Mouse (Mus musculus) left cerebral cortex, postnatal 4 days (tissue): ENCODE results near the gene Pdhb. TPM values are rescaled to one million over a fixed set of nuclear protein-coding genes. Genes with fewer than 3 reads are reported as not detected.
"Not testable (repeated sequence)": the region's sequence is repeated elsewhere in the genome, so short reads cannot be mapped to it uniquely, and the experiment has no call there.

Experiments
- DNase-seq: peaks from one replicate; pipeline ENCODE4 v3.0.0-alpha.2; 2022
- intact Hi-C: fragments of 180-260 bp; cut with DNase I; formaldehyde crosslinking; loops from one replicate; pipeline ENCODE4 v1.15.1; 2025
- total RNA-seq, 2 experiments: library from RNA; stranded (reverse); gene quantifications; 2 replicates each; pipeline ENCODE4 v1.2.3; 2021

Pdhb gene
- total RNA-seq, 2 experiments from 2014 or later: 132 to 136 TPM

- intact Hi-C loops: no loop called here
These were observed 31.7 kb downstream of the Pdhb start for GRCm38 (mm10) chr14:8141131-8141530.

DNA sequence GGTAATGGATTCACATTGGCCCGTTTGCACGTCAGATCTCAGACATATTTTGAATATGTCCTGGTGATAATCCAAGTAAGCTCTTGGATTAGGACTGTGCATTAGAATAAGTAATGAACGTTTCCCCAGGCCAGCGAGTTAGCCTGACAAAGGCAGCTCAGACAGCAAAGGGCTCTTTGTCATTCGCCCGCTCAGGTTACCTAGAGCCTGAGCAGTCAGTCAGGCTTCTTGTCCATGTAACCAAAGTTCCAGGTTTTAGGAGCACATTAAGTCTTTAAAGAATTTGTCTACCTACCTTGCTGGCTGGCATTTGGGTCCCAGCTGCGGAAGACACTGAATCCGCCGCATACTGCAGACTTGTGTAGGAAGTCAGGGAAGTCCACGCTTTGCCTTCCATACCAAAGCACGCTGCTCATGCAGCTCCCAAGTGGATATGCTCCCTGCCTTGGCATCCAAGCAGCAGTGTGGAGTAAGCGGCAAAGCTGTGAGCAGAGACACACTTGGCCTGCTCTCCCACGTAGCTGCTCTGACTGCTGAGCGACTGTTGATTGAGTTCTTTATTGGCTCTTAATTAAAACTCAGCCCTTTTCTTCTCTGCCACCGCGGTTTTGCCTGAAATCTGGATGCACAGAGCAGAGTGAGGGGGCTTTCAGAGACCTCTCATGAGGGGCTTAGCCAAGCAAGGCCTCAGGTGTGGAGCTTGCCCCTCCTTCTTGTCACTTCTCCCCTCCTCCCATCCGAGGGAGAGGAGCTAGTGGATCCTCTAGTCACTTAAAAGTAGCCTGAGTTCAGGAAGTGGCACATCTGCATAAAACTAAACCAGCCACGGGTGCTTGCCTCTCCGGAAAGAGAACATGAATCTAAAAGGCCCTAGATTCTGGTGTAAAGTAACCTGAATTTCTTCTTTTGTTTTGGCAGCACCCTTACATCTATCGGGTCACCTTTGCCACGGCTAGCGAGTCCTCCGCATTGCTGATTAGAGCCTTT is 32.8 kb downstream of the Pdhb start:
- DNase-seq: no peak
- intact Hi-C loops: no loop called here

More at GRCm38 (mm10) chr14:8141131-8141530, 31.7 kb downstream of the Pdhb start:
- DNase-seq: no peak

DNA sequence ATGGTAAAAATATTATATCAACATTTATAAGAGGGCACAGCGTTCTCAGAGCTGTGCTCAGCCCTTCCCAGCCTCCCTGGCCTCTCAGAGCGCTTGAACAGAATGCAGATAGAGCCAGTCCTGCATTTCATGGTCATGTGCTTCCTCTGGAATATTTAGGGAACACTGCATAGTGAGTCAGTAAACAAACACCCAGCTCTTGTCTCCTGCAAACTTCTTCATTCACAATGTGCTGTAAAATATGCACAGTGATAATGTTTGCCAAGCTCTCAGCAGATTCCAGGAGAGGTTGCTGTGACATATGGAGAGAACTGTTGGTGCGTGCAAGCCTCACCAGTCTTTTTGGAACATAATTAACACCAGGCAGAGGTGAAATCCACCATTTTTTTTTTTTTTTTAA is 37.7 kb downstream of the Pdhb start:
- intact Hi-C loops: no loop called here
- DNase-seq: no peak

GRCm38 (mm10) chr14:8134234-8134633 is 38.6 kb downstream of the Pdhb start:
- intact Hi-C loops: no loop called here
- no peak for DNase-seq

DNA sequence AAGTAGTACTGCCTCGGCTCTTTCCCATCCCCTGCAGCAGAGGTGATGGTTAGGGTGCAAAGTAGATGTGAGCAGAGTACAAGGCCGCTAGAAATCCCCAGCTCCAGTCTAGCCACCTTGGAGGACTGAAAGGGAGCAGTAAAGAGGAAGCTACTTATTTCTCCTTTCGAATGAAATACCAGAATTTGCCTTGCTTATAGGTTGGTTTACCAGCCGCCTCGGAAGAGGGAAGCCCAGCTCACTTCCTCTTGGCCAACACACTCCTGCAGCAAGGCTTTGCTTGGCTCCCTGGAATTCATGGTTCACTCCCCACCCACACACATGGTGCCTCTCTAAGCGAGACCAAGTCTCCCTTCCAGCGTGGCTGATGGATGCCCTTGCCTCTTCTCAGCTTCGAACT is 40.0 kb downstream of the Pdhb start:
- no peak for DNase-seq

DNA sequence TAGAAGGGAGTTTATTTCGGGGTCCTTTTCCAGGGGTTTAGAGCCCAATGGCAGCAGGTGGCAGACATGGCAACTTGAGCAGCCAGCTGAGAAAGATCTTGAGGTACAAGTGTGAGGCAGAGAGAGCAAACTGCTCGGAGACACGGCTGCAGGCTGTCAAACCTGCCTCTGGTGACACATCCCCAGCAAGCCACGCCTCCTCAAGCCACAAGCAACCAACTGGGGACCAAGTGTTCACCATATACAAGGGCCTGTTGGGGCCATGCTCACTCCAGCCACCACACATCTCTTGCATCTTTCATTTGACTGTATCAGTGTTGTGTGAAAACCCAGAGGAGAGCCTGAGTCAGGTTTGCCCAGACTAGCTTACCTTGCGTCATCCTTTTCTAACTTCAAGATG is 44.9 kb downstream of the Pdhb start:
- no peak for DNase-seq
- intact Hi-C loops: no loop called here

More for the DNA sequence above, 40.0 kb downstream of the Pdhb start:
- intact Hi-C loops: no loop called here

GRCm38 (mm10) chr14:8124046-8124881 is 48.6 kb downstream of the Pdhb start:
- intact Hi-C loops: no loop called here
- DNase-seq: no peak

- DNase-seq, intact Hi-C loops: not testable (repeated sequence)
These were observed 49.2 kb downstream of the Pdhb start for GRCm38 (mm10) chr14:8123611-8124010.

- no peak for DNase-seq
- intact Hi-C loops: no loop called here
These were observed 49.7 kb downstream of the Pdhb start for GRCm38 (mm10) chr14:8123141-8123540.

DNA sequence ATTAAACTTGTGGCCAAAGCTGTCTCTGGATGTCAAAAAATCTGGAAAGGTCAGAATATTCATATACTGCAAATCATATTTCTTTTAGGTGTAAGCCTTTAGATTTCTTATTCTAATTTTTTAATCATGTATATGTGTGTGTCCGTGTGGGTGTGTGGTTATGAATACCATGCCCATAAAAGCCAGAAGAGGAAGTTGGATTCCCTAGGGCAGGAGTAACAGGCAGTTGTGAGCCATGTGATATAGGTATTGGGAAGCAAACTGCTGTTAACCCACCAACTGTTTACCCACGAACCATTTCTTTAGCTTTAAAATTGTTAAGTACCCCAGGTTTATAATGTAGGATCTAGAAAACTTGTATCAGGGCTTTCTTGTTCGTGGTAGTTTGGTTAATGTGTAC is 52.9 kb downstream of the Pdhb start:
- no peak for DNase-seq
- intact Hi-C loops: no loop called here

DNA sequence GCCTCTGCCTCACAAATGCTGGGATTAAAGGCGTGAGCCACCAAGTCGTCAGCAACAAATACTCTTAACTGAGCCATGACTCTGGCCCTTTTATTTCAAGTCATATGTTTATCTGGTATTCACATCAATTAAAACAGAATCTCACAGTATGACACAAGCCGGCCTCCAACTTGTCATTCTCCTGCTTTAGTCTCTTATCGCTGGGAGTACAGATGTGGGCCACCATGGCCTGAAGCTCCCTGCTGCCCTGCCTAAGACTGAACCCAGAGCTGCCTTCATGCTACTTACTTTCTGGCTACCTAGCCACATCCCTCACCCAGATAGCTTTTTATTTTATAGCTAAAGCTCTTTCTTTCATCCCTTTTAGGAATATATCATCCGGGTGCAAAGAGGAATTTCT is 53.4 kb downstream of the Pdhb start:
- DNase-seq: no peak
- intact Hi-C loops: no loop called here

- intact Hi-C loops: no loop called here
- DNase-seq: no peak
These were observed 55.5 kb downstream of the Pdhb start for GRCm38 (mm10) chr14:8117371-8117770.

Other genes with a start within 250 kb of the Pdhb start
- not detected for gene Gm45521, start 215.7 kb downstream of the Pdhb start, total RNA-seq
- gene Dnase1l3, start 178.5 kb downstream of the Pdhb start, total RNA-seq: under 1 TPM in 1 of 2 experiments, not detected in 1; 0.06 TPM
- gene Abhd6, start 170.1 kb downstream of the Pdhb start, total RNA-seq: 10 to 100 TPM; 25.5 to 27.3 TPM
- 10 to 100 TPM; 24.4 to 24.7 TPM for gene Rpp14, start 92.7 kb downstream of the Pdhb start, total RNA-seq
- gene Pxk, start 74.8 kb downstream of the Pdhb start, total RNA-seq: 10 to 100 TPM; 32.3 to 38.0 TPM
- gene Kctd6, start 41.1 kb upstream of the Pdhb start, total RNA-seq: 10 to 100 TPM; 23.5 to 24.5 TPM
- under 1 TPM; 0.72 TPM for gene Acox2, start 86.3 kb upstream of the Pdhb start, total RNA-seq
- gene Fam107a, start 145.0 kb upstream of the Pdhb start, total RNA-seq: 1 to 10 TPM; 3.3 to 3.5 TPM
- gene Oit1, start 205.7 kb upstream of the Pdhb start, total RNA-seq: not detected